Mouse (Mus musculus): Measurements from ENCODE around the gene Thumpd3. TPM values are rescaled to one million over a fixed set of nuclear protein-coding genes. Genes with fewer than 3 reads are reported as not detected.
A peak's percentile ranks its signal among the peaks of the same experiment; 100 is the strongest.

Thumpd3 gene
- polyA plus RNA-seq, 1 experiment from 2014 or later: 48.3 TPM

GRCm38 (mm10) chr6:113018139-113018538 is 27.9 kb upstream of the Thumpd3 start:
- no peaks in the 10 kb centered on the region for H3K36me3 ChIP-seq
- no peak overlapping the region for H3K27ac ChIP-seq (replicated peaks)
- no peak overlapping the region for H3K4me3 ChIP-seq (replicated peaks)
- ATAC-seq (ENCODE audit: insufficient number of reproducible peaks, low FRiP score, low TSS enrichment, low read depth): no peak
- H3K4me1 ChIP-seq: no peaks in the 10 kb centered on the region
- no peak overlapping the region for H3K4me2 ChIP-seq (replicated peaks)
- no peak overlapping the region for H3K9ac ChIP-seq
- H3K27me3 ChIP-seq: no peaks in the 10 kb centered on the region
- 31% methylated on average over 6 of the region's 6 CpGs for WGBS
- H3K9me3 ChIP-seq (replicated peaks): no peaks in the 10 kb centered on the region

- no peak overlapping the region for H3K4me3 ChIP-seq (replicated peaks)
- no peaks in the 10 kb centered on the region for H3K27me3 ChIP-seq
- no peaks in the 10 kb centered on the region for H3K9me3 ChIP-seq (replicated peaks)
- no peaks in the 10 kb centered on the region for H3K4me1 ChIP-seq
- H3K27ac ChIP-seq (replicated peaks): no peak overlapping the region
- no peaks in the 10 kb centered on the region for H3K36me3 ChIP-seq
- no peak overlapping the region for H3K4me2 ChIP-seq (replicated peaks)
- WGBS: 33% methylated on average over 8 of the region's 8 CpGs
- no peak for ATAC-seq (ENCODE audit: insufficient number of reproducible peaks, low FRiP score, low TSS enrichment, low read depth)
- H3K9ac ChIP-seq: no peak overlapping the region
Measured at GRCm38 (mm10) chr6:113024866-113025265, 21.2 kb upstream of the Thumpd3 start.

DNA sequence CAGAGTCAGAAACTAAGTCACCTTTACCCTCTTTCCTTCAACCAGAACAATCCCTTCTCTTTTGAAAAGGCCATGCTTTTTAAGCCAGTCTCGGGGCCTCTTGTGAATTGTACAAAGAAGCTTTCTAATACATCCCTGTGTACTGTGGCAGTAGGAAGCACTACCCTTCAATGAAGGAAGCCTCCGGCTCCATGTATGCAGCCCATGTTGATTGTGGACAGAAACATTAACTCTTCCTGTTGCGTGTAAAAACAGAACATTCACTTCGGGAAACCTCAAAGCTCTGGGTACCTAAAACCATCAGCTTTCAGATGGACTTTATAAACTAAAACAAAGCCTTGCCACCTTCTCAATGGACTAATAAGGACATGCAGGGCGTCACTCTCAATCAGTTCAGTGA is 20.3 kb upstream of the Thumpd3 start:
- H3K36me3 ChIP-seq: no peaks in the 10 kb centered on the region
- no peak overlapping the region for H3K27ac ChIP-seq (replicated peaks)
- H3K4me3 ChIP-seq (replicated peaks): no peak overlapping the region
- H3K9ac ChIP-seq: no peak overlapping the region
- no peaks in the 10 kb centered on the region for H3K4me1 ChIP-seq
- no peak overlapping the region for H3K4me2 ChIP-seq (replicated peaks)
- WGBS: 67% methylated on average over 5 of the region's 5 CpGs
- no peaks in the 10 kb centered on the region for H3K9me3 ChIP-seq (replicated peaks)
- no peaks in the 10 kb centered on the region for H3K27me3 ChIP-seq
- no peak for ATAC-seq (ENCODE audit: insufficient number of reproducible peaks, low FRiP score, low TSS enrichment, low read depth)

DNA sequence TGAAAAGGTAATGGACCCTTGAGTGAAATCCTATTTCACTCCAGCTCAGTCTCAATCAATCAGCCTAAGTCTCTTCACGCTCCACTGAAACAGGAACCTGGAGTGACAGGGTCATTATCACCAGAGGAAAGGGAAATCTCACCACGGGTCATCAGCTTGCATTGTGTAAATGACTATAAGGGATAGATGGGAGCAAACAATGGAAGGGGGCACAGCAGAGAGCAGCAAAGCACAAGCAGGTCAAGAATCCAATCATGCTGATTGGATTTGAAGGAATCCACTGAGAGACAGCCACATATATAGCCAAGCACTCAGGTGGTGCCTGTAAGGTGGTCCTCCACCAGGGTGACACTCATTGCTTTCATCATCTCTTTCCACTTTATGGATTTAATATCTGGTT is 18.6 kb upstream of the Thumpd3 start:
- no peak overlapping the region for H3K9ac ChIP-seq
- 53% methylated on average over 2 of the region's 2 CpGs for WGBS
- no peak overlapping the region for H3K4me3 ChIP-seq (replicated peaks)
- H3K4me2 ChIP-seq (replicated peaks): no peak overlapping the region
- ATAC-seq (ENCODE audit: insufficient number of reproducible peaks, low FRiP score, low TSS enrichment, low read depth): no peak
- no peaks in the 10 kb centered on the region for H3K36me3 ChIP-seq
- no peaks in the 10 kb centered on the region for H3K27me3 ChIP-seq
- no peaks in the 10 kb centered on the region for H3K9me3 ChIP-seq (replicated peaks)
- H3K27ac ChIP-seq (replicated peaks): no peak overlapping the region
- peaks cover 5% of the 10 kb centered on the region; the same call in 1 of the 2 replicates for H3K4me1 ChIP-seq

GRCm38 (mm10) chr6:113029006-113029405 is 17.0 kb upstream of the Thumpd3 start:
- Histone ChIP-seq H3K27ac (replicated peaks) (no peak overlapping the region), H3K9me3 (replicated peaks) (no peaks in the 10 kb centered on the region), H3K9ac (no peak overlapping the region), H3K36me3 (no peaks in the 10 kb centered on the region), H3K4me2 (replicated peaks) (no peak overlapping the region), H3K27me3 (no peaks in the 10 kb centered on the region), H3K4me3 (replicated peaks) (no peak overlapping the region), H3K4me1 (peaks cover 10% of the 10 kb centered on the region; the same call in 1 of the 2 replicates)
- WGBS: 62% methylated on average over 3 of the region's 3 CpGs
- no peak for ATAC-seq (ENCODE audit: insufficient number of reproducible peaks, low FRiP score, low TSS enrichment, low read depth)

DNA sequence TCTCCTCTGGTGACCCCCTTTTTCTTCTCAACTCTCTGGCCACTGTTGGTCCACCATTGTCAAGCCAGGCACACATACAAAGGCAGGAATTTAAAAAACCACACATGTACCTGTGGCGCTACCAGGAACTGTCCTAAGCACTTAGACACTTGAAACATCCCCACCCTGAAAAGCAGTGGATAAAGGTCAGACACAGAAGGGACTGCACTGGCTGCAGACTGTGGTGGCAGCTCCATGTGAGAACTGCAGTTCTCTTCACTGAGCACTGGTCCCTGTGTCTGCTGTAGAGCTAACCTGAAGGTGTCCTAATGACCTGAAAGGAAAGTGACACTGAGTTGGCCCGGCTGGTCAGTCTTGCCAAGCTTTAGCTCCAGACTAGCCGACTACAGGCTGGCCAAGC is 15.5 kb upstream of the Thumpd3 start:
- Histone ChIP-seq H3K4me2 (replicated peaks) (no peak overlapping the region), H3K9me3 (replicated peaks) (no peaks in the 10 kb centered on the region), H3K4me1 (peaks cover 12% of the 10 kb centered on the region; the same call in 1 of the 2 replicates), H3K27ac (replicated peaks) (peak overlapping the region; percentile 79), H3K27me3 (no peaks in the 10 kb centered on the region), H3K9ac (no peak overlapping the region), H3K36me3 (no peaks in the 10 kb centered on the region), H3K4me3 (replicated peaks) (no peak overlapping the region)
- ATAC-seq (ENCODE audit: insufficient number of reproducible peaks, low FRiP score, low TSS enrichment, low read depth): no peak
- WGBS: 80% methylated on average over 3 of the region's 3 CpGs

- H3K27ac ChIP-seq (replicated peaks): peak overlapping the region; percentile 79
- no peaks in the 10 kb centered on the region for H3K9me3 ChIP-seq (replicated peaks)
- ATAC-seq (ENCODE audit: insufficient number of reproducible peaks, low FRiP score, low TSS enrichment, low read depth): no peak
- H3K4me2 ChIP-seq (replicated peaks): no peak overlapping the region
- H3K9ac ChIP-seq: no peak overlapping the region
- 64% methylated on average over 10 of the region's 10 CpGs for WGBS
- H3K4me1 ChIP-seq: peaks cover 12% of the 10 kb centered on the region; the same call in 1 of the 2 replicates
- no peak overlapping the region for H3K4me3 ChIP-seq (replicated peaks)
- H3K27me3 ChIP-seq: no peaks in the 10 kb centered on the region
- H3K36me3 ChIP-seq: no peaks in the 10 kb centered on the region
Measured at GRCm38 (mm10) chr6:113030970-113031660, 14.9 kb upstream of the Thumpd3 start.

GRCm38 (mm10) chr6:113032121-113032520 is 13.9 kb upstream of the Thumpd3 start:
- no peaks in the 10 kb centered on the region for H3K36me3 ChIP-seq
- H3K9me3 ChIP-seq (replicated peaks): no peaks in the 10 kb centered on the region
- H3K9ac ChIP-seq: no peak overlapping the region
- ATAC-seq (ENCODE audit: insufficient number of reproducible peaks, low FRiP score, low TSS enrichment, low read depth): no peak
- 59% methylated on average over 3 of the region's 3 CpGs for WGBS
- no peaks in the 10 kb centered on the region for H3K27me3 ChIP-seq
- peak overlapping the region; percentile 79 for H3K27ac ChIP-seq (replicated peaks)
- peaks cover 12% of the 10 kb centered on the region; the same call in 1 of the 2 replicates for H3K4me1 ChIP-seq
- no peak overlapping the region for H3K4me3 ChIP-seq (replicated peaks)
- H3K4me2 ChIP-seq (replicated peaks): no peak overlapping the region

DNA sequence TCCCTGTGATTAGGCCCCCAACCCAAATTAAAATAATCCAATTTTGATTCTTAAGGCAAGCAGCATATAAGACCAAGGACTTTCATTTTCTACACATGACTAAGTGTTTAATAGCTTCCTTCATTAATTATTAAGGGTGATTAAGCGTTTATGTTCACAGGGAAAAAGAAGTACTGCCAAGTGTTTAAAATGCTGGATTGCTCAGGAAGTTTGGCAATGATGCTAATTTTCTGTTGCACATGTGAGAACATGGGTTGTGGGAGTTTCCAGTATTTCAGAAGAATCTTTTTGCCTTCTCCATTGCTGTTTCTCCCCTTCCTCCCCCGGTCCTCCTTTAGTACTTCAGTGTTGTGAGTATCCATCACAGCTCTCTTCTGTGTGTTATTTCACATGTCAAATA is 12.8 kb upstream of the Thumpd3 start:
- H3K27me3 ChIP-seq: no peaks in the 10 kb centered on the region
- H3K27ac ChIP-seq (replicated peaks): peak overlapping the region; percentile 65; the same call in 1 of the 2 replicates
- no peak overlapping the region for H3K4me3 ChIP-seq (replicated peaks)
- no peak for ATAC-seq (ENCODE audit: insufficient number of reproducible peaks, low FRiP score, low TSS enrichment, low read depth)
- no peak overlapping the region for H3K4me2 ChIP-seq (replicated peaks)
- 63% methylated on average over 2 of the region's 2 CpGs for WGBS
- no peaks in the 10 kb centered on the region for H3K36me3 ChIP-seq
- peaks cover 16% of the 10 kb centered on the region for H3K4me1 ChIP-seq
- H3K9me3 ChIP-seq (replicated peaks): no peaks in the 10 kb centered on the region
- no peak overlapping the region for H3K9ac ChIP-seq

DNA sequence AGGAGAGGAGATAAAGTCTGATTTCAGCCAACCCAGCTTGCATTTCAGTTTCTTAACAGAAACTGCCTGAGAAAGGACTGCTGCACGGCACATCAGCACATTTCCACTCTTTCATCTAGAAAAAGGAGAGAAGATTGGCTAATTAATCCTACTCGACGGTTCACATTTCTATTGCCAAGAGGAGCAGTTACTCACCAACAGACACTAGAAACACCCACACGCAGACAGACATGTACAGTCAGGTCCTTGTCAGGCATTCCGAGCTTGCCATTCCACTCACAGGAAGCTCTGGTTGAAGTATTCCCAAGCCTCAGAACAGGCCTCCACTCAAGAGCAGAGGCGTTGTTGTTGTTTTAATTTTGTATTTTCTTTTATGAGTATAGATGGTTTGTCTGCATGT is 11.6 kb upstream of the Thumpd3 start:
- Histone ChIP-seq H3K4me1 (peaks cover 23% of the 10 kb centered on the region), H3K27ac (replicated peaks) (peak overlapping the region; percentile 65), H3K27me3 (no peaks in the 10 kb centered on the region), H3K9ac (no peak overlapping the region), H3K4me2 (replicated peaks) (no peak overlapping the region), H3K36me3 (no peaks in the 10 kb centered on the region), H3K9me3 (replicated peaks) (no peaks in the 10 kb centered on the region), H3K4me3 (replicated peaks) (no peak overlapping the region)
- WGBS: 64% methylated on average over 6 of the region's 6 CpGs
- ATAC-seq (ENCODE audit: insufficient number of reproducible peaks, low FRiP score, low TSS enrichment, low read depth): no peak

DNA sequence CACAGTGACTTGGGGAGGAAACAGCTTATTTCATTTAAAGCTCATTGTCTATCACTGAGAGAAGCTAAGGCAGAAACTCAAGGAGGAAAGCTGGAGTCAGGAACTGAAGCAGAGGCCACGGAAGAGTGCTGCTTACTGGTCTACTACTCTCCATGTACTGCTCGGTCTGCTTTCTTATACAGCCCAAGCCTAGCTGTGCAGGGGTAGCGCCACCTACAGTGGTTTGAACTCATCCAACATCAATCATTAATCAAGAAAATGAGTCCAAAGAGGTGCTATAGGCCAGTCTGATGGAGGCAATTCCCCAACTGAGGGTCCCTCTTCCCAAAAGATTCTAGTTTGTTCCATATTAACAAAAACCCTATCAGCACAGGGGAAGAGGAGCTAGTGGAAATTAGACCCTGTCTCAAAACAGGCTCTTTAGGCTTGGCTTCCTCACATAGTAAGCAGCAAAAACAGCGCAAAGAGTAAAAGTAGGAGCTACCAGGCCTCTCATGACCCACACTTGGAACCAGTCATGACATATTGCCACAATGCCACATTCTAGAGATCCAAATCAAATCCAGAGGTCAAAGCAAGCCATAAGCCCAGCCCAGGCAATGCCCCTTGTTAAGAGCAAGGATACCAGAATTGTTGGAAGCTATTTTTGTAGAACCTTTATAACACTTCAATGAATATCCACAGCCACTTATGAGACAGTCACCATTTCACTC is 9.4 kb upstream of the Thumpd3 start:
- no peak for ATAC-seq (ENCODE audit: insufficient number of reproducible peaks, low FRiP score, low TSS enrichment, low read depth)
- Histone ChIP-seq H3K4me1 (peaks cover 18% of the 10 kb centered on the region), H3K36me3 (no peaks in the 10 kb centered on the region), H3K27me3 (no peaks in the 10 kb centered on the region), H3K4me2 (replicated peaks) (no peak overlapping the region), H3K9me3 (replicated peaks) (no peaks in the 10 kb centered on the region), H3K9ac (no peak overlapping the region), H3K4me3 (replicated peaks) (no peak overlapping the region), H3K27ac (replicated peaks) (peak overlapping the region; percentile 79)
- WGBS: 60% methylated on average over 4 of the region's 4 CpGs

Data from embryonic facial prominence, embryonic 15.5 days (tissue).